In genomic region chr7:113443566-113443965, GRCm38 (mm10) we compare ENCODE assay signal across 25 mouse cellular contexts. TPM values are rescaled to one million over a fixed set of nuclear protein-coding genes. Genes with fewer than 3 reads are reported as not detected.
DNase-seq lines count a peak whose midpoint lies in the region; ATAC-seq and TF ChIP-seq lines count a peak whose summit lies in the region.
"Had no signal": no experiment of that assay in that cellular context is flagged by ENCODE, and none has a peak within 500 bp of the region (broad histone marks: within the 10 kb centered on the region; RNA-seq: fewer than 3 reads in every experiment).

No protein-coding gene starts in this region.

- no peak for ATAC-seq in liver, embryonic 11.5 days (replicated peaks; ENCODE audit: low FRiP score)
- ATAC-seq in granulocyte monocyte progenitor cell, adult 5-6 weeks (replicated peaks; ENCODE audit: poor library complexity, severe bottlenecking): peak; percentile 95
- no peak for ATAC-seq in forebrain, postnatal 0 days
- ATAC-seq: forebrain, embryonic 16.5 days had no signal

- WGBS in liver, adult 2 months: 18% methylated on average over 3 of the region's 3 CpGs
- WGBS in liver, embryonic 11.5 days: 66% methylated on average over 3 of the region's 3 CpGs
- 50% methylated on average over 3 of the region's 3 CpGs for WGBS in forebrain, postnatal 0 days

- no peaks in the 10 kb centered on the region for H3K36me3 ChIP-seq in liver, adult 2 months (ENCODE audit: control insufficient read depth, insufficient read depth, low read length)
- no peaks in the 10 kb centered on the region for H3K36me3 ChIP-seq in liver, embryonic 11.5 days (ENCODE audit: control insufficient read depth, insufficient read depth, low read length)
- no peaks in the 10 kb centered on the region for H3K36me3 ChIP-seq in forebrain, postnatal 0 days (ENCODE audit: insufficient read depth)
- H3K36me3 ChIP-seq: embryonic facial prominence, embryonic 12.5 days; hindbrain, embryonic 10.5 days; midbrain, embryonic 12.5 days; neural tube, embryonic 15.5 days had no signal

- no peak overlapping the region for H3K4me3 ChIP-seq in liver, adult 2 months (ENCODE audit: insufficient read depth, low read depth, low read length)
- no peak overlapping the region for H3K4me3 ChIP-seq in liver, embryonic 11.5 days (ENCODE audit: low read depth, low read length)
- no peak overlapping the region for H3K4me3 ChIP-seq in forebrain, postnatal 0 days (ENCODE audit: low read depth, low read length)
- H3K4me3 ChIP-seq: embryonic facial prominence, embryonic 12.5 days; gastrocnemius, adult 2 months; heart, adult 2 months; hindbrain, embryonic 10.5 days; midbrain, embryonic 12.5 days; myocyte; neural tube, embryonic 15.5 days had no signal

- no peak overlapping the region for H3K9ac ChIP-seq in liver, adult 2 months (ENCODE audit: low read depth, low read length)
- no peak overlapping the region for H3K9ac ChIP-seq in liver, embryonic 11.5 days (ENCODE audit: low read depth, low read length)
- no peak overlapping the region for H3K9ac ChIP-seq in forebrain, postnatal 0 days
- H3K9ac ChIP-seq: embryonic facial prominence, embryonic 12.5 days; midbrain, embryonic 12.5 days; neural tube, embryonic 15.5 days had no signal

- peak; percentile 14 for DNase-seq in adrenal gland, adult 8-10 months
- no peak for DNase-seq in adrenal gland, adult 18-20 months (ENCODE audit: low spot score in 2 of 2)
- peak; percentile 90 for DNase-seq in liver, adult 2 months (ENCODE audit: extremely low read depth, low read depth, low spot score)
- no peak for DNase-seq in liver, embryonic 11.5 days (ENCODE audit: low spot score)
- peak; percentile 38 for DNase-seq in 416B (ENCODE audit: low read depth)
- DNase-seq in spleen, postnatal 14 days (ENCODE audit: low spot score in 2 of 2): no peak
- no peak for DNase-seq in forebrain, postnatal 0 days
- DNase-seq: cerebellum, adult 11-12 months; gastrocnemius, adult 2 months; heart, adult 2 months; thymus, adult 18-20 months had no signal

- 0 out of 2 replicates have a peak, but pooled peaks cover 3% of the 10 kb centered on the region for H3K27me3 ChIP-seq in liver, adult 2 months (ENCODE audit: control insufficient read depth, insufficient read depth, low read length)
- H3K27me3 ChIP-seq in liver, embryonic 11.5 days (replicated peaks; ENCODE audit: control insufficient read depth, insufficient read depth, low read length): no peaks in the 10 kb centered on the region
- H3K27me3 ChIP-seq in forebrain, postnatal 0 days (ENCODE audit: insufficient read depth, low read length): no peaks in the 10 kb centered on the region
- H3K27me3 ChIP-seq: embryonic facial prominence, embryonic 12.5 days; midbrain, embryonic 12.5 days; neural tube, embryonic 15.5 days had no signal

- H3K79me2 ChIP-seq in liver, adult 2 months (ENCODE audit: control insufficient read depth, insufficient read depth, low read length): no peaks in the 10 kb centered on the region

- H3K27ac ChIP-seq in liver, adult 2 months (replicated peaks; ENCODE audit: insufficient read depth, low read depth, low read length): no peak overlapping the region
- H3K27ac ChIP-seq in liver, embryonic 11.5 days (ENCODE audit: low read depth, low read length): no peak overlapping the region
- no peak overlapping the region for H3K27ac ChIP-seq in forebrain, postnatal 0 days (ENCODE audit: low read depth, low read length)
- H3K27ac ChIP-seq: embryonic facial prominence, embryonic 12.5 days; gastrocnemius, adult 2 months; heart, adult 2 months; hindbrain, embryonic 10.5 days; midbrain, embryonic 12.5 days; neural tube, embryonic 15.5 days had no signal

- no peak for TF ChIP-seq CTCF in liver, adult 2 months (IDR thresholded peaks at IDR 0.05; ENCODE audit: low read depth, low read length)
- TF ChIP-seq CTCF in forebrain, postnatal 0 days (IDR thresholded peaks at IDR 0.05; ENCODE audit: low read depth): no peak

- H3K9me3 ChIP-seq in liver, embryonic 11.5 days (ENCODE audit: control insufficient read depth, low read length): no peaks in the 10 kb centered on the region
- no peaks in the 10 kb centered on the region for H3K9me3 ChIP-seq in forebrain, postnatal 0 days (ENCODE audit: low read length)
- H3K9me3 ChIP-seq: embryonic facial prominence, embryonic 12.5 days; hindbrain, embryonic 10.5 days; midbrain, embryonic 12.5 days; neural tube, embryonic 15.5 days had no signal

- TF ChIP-seq POLR2A in liver, adult 2 months (IDR thresholded peaks at IDR 0.05; ENCODE audit: extremely low read depth, insufficient read depth, low read length): no peak

- H3K4me1 ChIP-seq in liver, adult 2 months (ENCODE audit: control insufficient read depth, insufficient read depth, low read length): no peaks in the 10 kb centered on the region
- H3K4me1 ChIP-seq in liver, embryonic 11.5 days (replicated peaks; ENCODE audit: control insufficient read depth, insufficient read depth, low read length): no peaks in the 10 kb centered on the region
- H3K4me1 ChIP-seq in forebrain, postnatal 0 days (ENCODE audit: insufficient read depth): no peaks in the 10 kb centered on the region
- H3K4me1 ChIP-seq: embryonic facial prominence, embryonic 12.5 days; hindbrain, embryonic 10.5 days; midbrain, embryonic 12.5 days; neural tube, embryonic 15.5 days had no signal

- H3K4me2 ChIP-seq in liver, embryonic 11.5 days: no peak overlapping the region
- H3K4me2 ChIP-seq in forebrain, postnatal 0 days (ENCODE audit: low read depth): no peak overlapping the region
- H3K4me2 ChIP-seq: embryonic facial prominence, embryonic 12.5 days; midbrain, embryonic 12.5 days; neural tube, embryonic 15.5 days had no signal

RNA-seq across cellular contexts. Expression of gene Pth, which starts 55.2 kb away (rescaled TPM):
- total RNA-seq in adrenal gland, adult 8-10 months (2022): not detected
- not detected for total RNA-seq in adrenal gland, adult 18-20 months (2021)
- not detected in 2 replicates for total RNA-seq in liver, adult 2 months (2014; rRNA removed)
- polyA plus RNA-seq in liver, adult 2 months (2012; rRNA removed): not detected in 2 replicates
- polyA plus RNA-seq in liver, embryonic 11.5 days (2014; fragmentation: Nextera tagmentation; extraction: Ambion mirVana): not detected in 2 replicates
- not detected in 2 replicates for total RNA-seq in granulocyte monocyte progenitor cell, adult 5-6 weeks (2014; fragmentation: Nextera tagmentation)
- not detected in 2 replicates for total RNA-seq in granulocyte monocyte progenitor cell, adult 5-6 weeks (2017)
- not detected in 2 replicates for total RNA-seq in forebrain, postnatal 0 days (2014; rRNA removed)
- polyA plus RNA-seq in forebrain, postnatal 0 days (2015; fragmentation: Nextera tagmentation; extraction: Ambion mirVana): not detected in 2 replicates
- total RNA-seq: common myeloid progenitor, adult 5-6 weeks; gastrocnemius, adult 2 months; heart, adult 2 months; layer of hippocampus, postnatal 25 days; left cerebral cortex, postnatal 14 days had no signal
- polyA plus RNA-seq: forebrain, embryonic 16.5 days; heart, adult 2 months; hindbrain, embryonic 10.5 days; large intestine, adult 2 months; limb, embryonic 14.5 days; midbrain, embryonic 12.5 days; myocyte; neural tube, embryonic 15.5 days; small intestine, adult 2 months; stomach, embryonic 14.5 days had no signal

Comparison
In these comparisons a context has a peak if more than half of its experiments do, and no peak if none do; other contexts are left out.
1. DNase-seq: peak in adrenal gland, adult 8-10 months (single experiment), liver, adult 2 months (single experiment) and 416B (single experiment); none in adrenal gland, adult 18-20 months (0 of 2), liver, embryonic 11.5 days (single experiment), spleen, postnatal 14 days (0 of 2) and forebrain, postnatal 0 days (single experiment).